Mouse (Mus musculus) midbrain, embryonic 16.5 days (tissue): ENCODE data around the gene Tenm1. TPM values are rescaled to one million over a fixed set of nuclear protein-coding genes. Genes with fewer than 3 reads are reported as not detected.

Experiments used
- ATAC-seq: fragments of 200-750 bp; cut with Nextera tagmentation; 2 replicates; pipeline ENCODE4 v1.8.0; 2017; ENCODE audit warnings: moderate TSS enrichment
- H3K27ac ChIP-seq: fragments of 300-500 bp; sonication (generic); 2 replicates; pipeline ENCODE4 v1.5.1; 2014; ENCODE audit warnings: mild to moderate bottlenecking, low read length, mixed read lengths
- H3K27me3 ChIP-seq: fragments of 300-500 bp; sonication (generic); 2 replicates; pipeline ENCODE4 v1.6.1; 2014; ENCODE audit warnings: low read depth, low read length, mixed read lengths; ENCODE audit not compliant: control insufficient read depth, insufficient read depth
- H3K36me3 ChIP-seq: fragments of 300-500 bp; sonication (generic); 2 replicates; pipeline ENCODE4 v1.6.1; 2014; ENCODE audit warnings: mild to moderate bottlenecking, low read length, moderate library complexity, mixed read lengths; ENCODE audit not compliant: control insufficient read depth, insufficient read depth
- H3K4me1 ChIP-seq: fragments of 300-500 bp; sonication (generic); 2 replicates; pipeline ENCODE4 v1.6.1; 2014; ENCODE audit warnings: mild to moderate bottlenecking, low read length, mixed read lengths; ENCODE audit not compliant: control insufficient read depth, insufficient read depth
- H3K4me2 ChIP-seq: fragments of 300-500 bp; sonication (generic); 2 replicates; pipeline ENCODE4 v1.6.1; 2014; ENCODE audit warnings: mild to moderate bottlenecking, low read length, mixed read lengths
- H3K4me3 ChIP-seq: fragments of 300-500 bp; sonication (generic); 2 replicates; pipeline ENCODE4 v1.5.1; 2014; ENCODE audit warnings: low read depth, mild to moderate bottlenecking, low read length, moderate library complexity, mixed read lengths
- H3K9ac ChIP-seq: fragments of 300-500 bp; sonication (generic); 2 replicates; pipeline ENCODE4 v1.6.1; 2014; ENCODE audit warnings: low read depth, low read length, mixed read lengths
- H3K9me3 ChIP-seq: fragments of 300-500 bp; sonication (generic); replicated peaks from 2 replicates; pipeline ENCODE4 v1.6.1; 2014; ENCODE audit warnings: mild to moderate bottlenecking, low read length, mixed read lengths; ENCODE audit not compliant: control insufficient read depth, poor library complexity, severe bottlenecking
- WGBS: fragments of 180-500 bp; shearing (Covaris S2); extraction: QIAGEN DNeasy Blood & Tissue Kit; methylation state at CpG from one replicate; pipeline ENCODE4 v1.1.7; 2014; 5-methylcytosine and 5-hydroxymethylcytosine counted together
- polyA plus RNA-seq: library from polyadenylated mRNA; unstranded; fragments of >200 nt; fragmentation: Nextera tagmentation; extraction: Ambion mirVana; gene quantifications from 2 replicates; pipeline ENCODE4 v1.2.1, GENCODE M21; 2015

The Tenm1 gene
- polyA plus RNA-seq, 1 experiment from 2014 or later = 42.5 TPM

GRCm38 (mm10) chrX:43122491-43122890, 306.4 kb downstream of the Tenm1 start:
- H3K9me3 ChIP-seq = no peaks in the 10 kb centered on the region
- 71% methylated on average over 1 of the region's 1 CpGs for WGBS
- H3K9ac ChIP-seq = no peak overlapping the region
- ATAC-seq = no peak
- H3K4me2 ChIP-seq = no peak overlapping the region
- no peaks in the 10 kb centered on the region for H3K36me3 ChIP-seq
- H3K27me3 ChIP-seq = no peaks in the 10 kb centered on the region
- no peak overlapping the region for H3K4me3 ChIP-seq
- no peak overlapping the region for H3K27ac ChIP-seq
- H3K4me1 ChIP-seq = no peaks in the 10 kb centered on the region

- Histone ChIP-seq H3K4me3 (no peak overlapping the region), H3K4me2 (no peak overlapping the region), H3K9me3 (no peaks in the 10 kb centered on the region), H3K4me1 (no peaks in the 10 kb centered on the region), H3K36me3 (no peaks in the 10 kb centered on the region), H3K27ac (no peak overlapping the region), H3K9ac (no peak overlapping the region), H3K27me3 (no peaks in the 10 kb centered on the region)
- 85% methylated on average over 1 of the region's 1 CpGs for WGBS
- no peak for ATAC-seq
Observed at GRCm38 (mm10) chrX:43122001-43122400, 306.9 kb downstream of the Tenm1 start.

GRCm38 (mm10) chrX:42986100-42986499, 442.8 kb downstream of the Tenm1 start:
- ATAC-seq = no peak
- no peaks in the 10 kb centered on the region for H3K4me1 ChIP-seq
- H3K4me2 ChIP-seq = no peak overlapping the region
- 71% methylated on average over 2 of the region's 2 CpGs for WGBS
- no peak overlapping the region for H3K27ac ChIP-seq
- no peaks in the 10 kb centered on the region for H3K27me3 ChIP-seq
- no peaks in the 10 kb centered on the region for H3K36me3 ChIP-seq
- no peaks in the 10 kb centered on the region for H3K9me3 ChIP-seq
- H3K9ac ChIP-seq = no peak overlapping the region
- H3K4me3 ChIP-seq = no peak overlapping the region

- ATAC-seq = no peak
- Histone ChIP-seq H3K4me3 (no peak overlapping the region), H3K27me3 (no peaks in the 10 kb centered on the region), H3K4me1 (no peaks in the 10 kb centered on the region), H3K9ac (no peak overlapping the region), H3K9me3 (no peaks in the 10 kb centered on the region), H3K27ac (no peak overlapping the region), H3K4me2 (no peak overlapping the region), H3K36me3 (no peaks in the 10 kb centered on the region)
- 0% methylated on average over 1 of the region's 1 CpGs for WGBS
Observed at GRCm38 (mm10) chrX:42973562-42973961, 455.4 kb downstream of the Tenm1 start.

GRCm38 (mm10) chrX:42967611-42968010, 461.3 kb downstream of the Tenm1 start:
- no peak for ATAC-seq
- H3K9ac ChIP-seq = no peak overlapping the region
- H3K27me3 ChIP-seq = no peaks in the 10 kb centered on the region
- WGBS = 53% methylated on average over 5 of the region's 5 CpGs
- no peaks in the 10 kb centered on the region for H3K36me3 ChIP-seq
- no peaks in the 10 kb centered on the region for H3K4me1 ChIP-seq
- no peaks in the 10 kb centered on the region for H3K9me3 ChIP-seq
- H3K27ac ChIP-seq = no peak overlapping the region
- H3K4me2 ChIP-seq = no peak overlapping the region
- H3K4me3 ChIP-seq = no peak overlapping the region

GRCm38 (mm10) chrX:42861731-42862130, 567.2 kb downstream of the Tenm1 start:
- 100% methylated on average over 1 of the region's 1 CpGs for WGBS
- Histone ChIP-seq H3K9ac (no peak overlapping the region), H3K36me3 (no peaks in the 10 kb centered on the region), H3K27me3 (no peaks in the 10 kb centered on the region), H3K27ac (no peak overlapping the region), H3K9me3 (no peaks in the 10 kb centered on the region), H3K4me2 (no peak overlapping the region), H3K4me3 (no peak overlapping the region), H3K4me1 (no peaks in the 10 kb centered on the region)
- ATAC-seq = no peak

GRCm38 (mm10) chrX:42781566-42781965, 647.4 kb downstream of the Tenm1 start:
- Histone ChIP-seq H3K36me3 (no peaks in the 10 kb centered on the region), H3K27ac (no peak overlapping the region), H3K27me3 (no peaks in the 10 kb centered on the region), H3K4me3 (no peak overlapping the region), H3K9ac (no peak overlapping the region), H3K9me3 (no peaks in the 10 kb centered on the region), H3K4me1 (no peaks in the 10 kb centered on the region), H3K4me2 (no peak overlapping the region)
- ATAC-seq = no peak
- WGBS = 44% methylated on average over 4 of the region's 4 CpGs

GRCm38 (mm10) chrX:42718078-42718785, 710.7 kb downstream of the Tenm1 start:
- no peaks in the 10 kb centered on the region for H3K9me3 ChIP-seq
- H3K27ac ChIP-seq = no peak overlapping the region
- 68% methylated on average over 3 of the region's 3 CpGs for WGBS
- no peaks in the 10 kb centered on the region for H3K4me1 ChIP-seq
- no peak overlapping the region for H3K4me2 ChIP-seq
- ATAC-seq = no peak
- no peak overlapping the region for H3K4me3 ChIP-seq
- no peak overlapping the region for H3K9ac ChIP-seq
- no peaks in the 10 kb centered on the region for H3K36me3 ChIP-seq
- no peaks in the 10 kb centered on the region for H3K27me3 ChIP-seq

- 72% methylated on average over 3 of the region's 3 CpGs for WGBS
- H3K9me3 ChIP-seq = no peaks in the 10 kb centered on the region
- no peak for ATAC-seq
- H3K27me3 ChIP-seq = no peaks in the 10 kb centered on the region
- no peak overlapping the region for H3K4me3 ChIP-seq
- no peak overlapping the region for H3K4me2 ChIP-seq
- no peaks in the 10 kb centered on the region for H3K4me1 ChIP-seq
- no peak overlapping the region for H3K9ac ChIP-seq
- H3K27ac ChIP-seq = no peak overlapping the region
- no peaks in the 10 kb centered on the region for H3K36me3 ChIP-seq
Observed at GRCm38 (mm10) chrX:42700291-42700690, 728.6 kb downstream of the Tenm1 start.
